Mouse (Mus musculus): ENCODE measurements around the gene Caln1.

DNA sequence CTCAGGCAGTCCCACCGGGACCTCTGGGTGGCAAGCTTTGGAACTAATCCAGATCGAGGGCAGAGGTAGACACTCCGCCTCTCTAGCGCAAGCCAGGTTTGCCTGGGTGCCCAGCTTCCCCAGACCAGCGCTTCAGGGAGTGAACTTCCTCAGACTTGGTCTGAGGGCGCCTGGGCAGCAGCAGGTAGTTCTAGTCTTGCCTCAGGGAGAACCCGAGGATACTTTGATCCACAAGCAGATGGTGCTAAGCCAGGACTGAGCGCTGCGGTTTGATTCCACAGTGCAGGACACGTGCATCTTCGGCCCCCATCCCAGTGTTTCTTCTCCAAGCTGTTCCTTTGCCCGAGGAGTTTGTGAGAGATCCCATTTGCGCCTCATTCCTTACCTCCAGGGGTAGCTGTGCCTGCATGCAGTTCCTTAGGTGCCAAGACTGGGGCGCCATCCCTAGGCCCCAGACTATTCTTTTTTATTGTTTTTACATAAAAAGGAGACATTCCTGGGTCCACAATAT, 80.8 kb downstream of the Caln1 start:
- TF ChIP-seq CTCF (conservative IDR thresholded peaks at IDR 0.05; ENCODE audit: low read length) (no peak), NANOG (IDR thresholded peaks at IDR 0.05; ENCODE audit: borderline replicate concordance, low read length) (no peak)

Measured in E14TG2a.4 (cell line).